Mouse (Mus musculus) erythroid progenitor cell, adult 5-6 weeks (primary cell): ENCODE measurements around the gene Pkmyt1. TPM values are rescaled to one million over a fixed set of nuclear protein-coding genes. Genes with fewer than 3 reads are reported as not detected.

Source experiments
- ATAC-seq: replicated peaks from 2 replicates; pipeline ENCODE4 v1.8.0; 2016; ENCODE audit warnings: moderate number of reproducible peaks, mild to moderate bottlenecking, moderate TSS enrichment, inconsistent platforms; ENCODE audit not compliant: poor library complexity, low FRiP score, severe bottlenecking
- total RNA-seq, 2 experiments: library from RNA; stranded (forward) in 1 of 2; stranded (reverse) in 1 of 2; fragments of 150-400 nt in 1 of 2; fragments of 186-747, 209-891 nt in 1 of 2; gene quantifications; 2 replicates each; pipeline versions ENCODE4 v1.2.3 to v1.2.4; 2015 to 2017; ENCODE audit warnings: low replicate concordance in 2 of 2

Gene Pkmyt1
- total RNA-seq (2015; ENCODE audit: low replicate concordance) (50.3 and 81.4 TPM in 2 replicates), total RNA-seq (2017; ENCODE audit: low replicate concordance) (30.7 and 39.9 TPM in 2 replicates)

- ATAC-seq: peak; percentile 93
These were observed at the start of gene Pkmyt1 for GRCm38 (mm10) chr17:23725999-23726757. Pkmyt1 (plus strand) TSS chr17:23726336.

GRCm38 (mm10) chr17:23676473-23677031 is 49.6 kb upstream of the Pkmyt1 start:
- ATAC-seq: no peak

GRCm38 (mm10) chr17:23677236-23677679 is 48.9 kb upstream of the Pkmyt1 start, which contains the start of gene Tnfrsf12a:
Tnfrsf12a (minus strand) TSS chr17:23677468.
- peak; percentile 61 for ATAC-seq

- ATAC-seq: no peak
These were observed 46.9 kb upstream of the Pkmyt1 start, which contains the start of gene Cldn6 for GRCm38 (mm10) chr17:23679127-23679835. Cldn6 (plus strand) TSS chr17:23679249.

GRCm38 (mm10) chr17:23680336-23680735 is 45.8 kb upstream of the Pkmyt1 start:
- ATAC-seq: no peak

GRCm38 (mm10) chr17:23681086-23681485 is 45.0 kb upstream of the Pkmyt1 start:
- ATAC-seq: no peak

GRCm38 (mm10) chr17:23682092-23682491 is 44.0 kb upstream of the Pkmyt1 start:
- ATAC-seq: no peak

GRCm38 (mm10) chr17:23682530-23682929 is 43.6 kb upstream of the Pkmyt1 start:
- no peak for ATAC-seq

- no peak; the same call in 1 of the 2 replicates for ATAC-seq
These were observed 42.9 kb upstream of the Pkmyt1 start for GRCm38 (mm10) chr17:23683226-23683625.

GRCm38 (mm10) chr17:23683856-23684672 is 42.1 kb upstream of the Pkmyt1 start, which contains the start of gene Cldn9:
Cldn9 (minus strand) TSS chr17:23684026.
- ATAC-seq: no peak

- ATAC-seq: no peak
These were observed 31.6 kb upstream of the Pkmyt1 start for GRCm38 (mm10) chr17:23694491-23694890.

- ATAC-seq: no peak
These were observed 30.3 kb upstream of the Pkmyt1 start for GRCm38 (mm10) chr17:23695801-23696200.

GRCm38 (mm10) chr17:23699131-23700077 is 26.7 kb upstream of the Pkmyt1 start:
- peak; percentile 46; the same call in 1 of the 2 replicates for ATAC-seq

- ATAC-seq: peak; percentile 84
These were observed 26.1 kb upstream of the Pkmyt1 start for GRCm38 (mm10) chr17:23700079-23700478.

- ATAC-seq: no peak
These were observed 22.8 kb upstream of the Pkmyt1 start for GRCm38 (mm10) chr17:23703301-23703700.

GRCm38 (mm10) chr17:23704741-23705140 is 21.4 kb upstream of the Pkmyt1 start:
- no peak for ATAC-seq

- ATAC-seq: no peak
These were observed 20.5 kb upstream of the Pkmyt1 start for GRCm38 (mm10) chr17:23705525-23706104.

GRCm38 (mm10) chr17:23706212-23706611 is 19.9 kb upstream of the Pkmyt1 start:
- peak; percentile 74 for ATAC-seq
